Mouse (Mus musculus) heart, embryonic 12.5 days (tissue): Measurements from ENCODE around the gene Gatc. TPM values are rescaled to one million over a fixed set of nuclear protein-coding genes. Genes with fewer than 3 reads are reported as not detected.
"Not testable (repeated sequence)": the region's sequence is repeated elsewhere in the genome, so short reads cannot be mapped to it uniquely, and the experiment has no call there.

Experiments used
- ATAC-seq: fragments of 200-750 bp; cut with Nextera tagmentation; 2 replicates; pipeline ENCODE4 v1.8.0; 2017; ENCODE audit warnings: moderate TSS enrichment, moderate library complexity; ENCODE audit not compliant: insufficient number of reproducible peaks, low FRiP score
- H3K27ac ChIP-seq: fragments of 300-500 bp; sonication (generic); 2 replicates; pipeline ENCODE4 v1.5.1; 2016; ENCODE audit warnings: mild to moderate bottlenecking, moderate library complexity; ENCODE audit not compliant: poor library complexity, severe bottlenecking
- H3K27me3 ChIP-seq: fragments of 300-500 bp; sonication (generic); replicated peaks from 2 replicates; pipeline ENCODE4 v1.6.1; 2016; ENCODE audit warnings: mild to moderate bottlenecking, moderate library complexity
- H3K36me3 ChIP-seq: fragments of 300-500 bp; sonication (generic); 2 replicates; pipeline ENCODE4 v1.6.1; 2016; ENCODE audit warnings: mild to moderate bottlenecking, moderate library complexity
- H3K4me1 ChIP-seq: fragments of 300-500 bp; sonication (generic); replicated peaks from 2 replicates; pipeline ENCODE4 v1.6.1; 2016; ENCODE audit warnings: mild to moderate bottlenecking
- H3K4me2 ChIP-seq: fragments of 300-500 bp; sonication (generic); 2 replicates; pipeline ENCODE4 v1.6.1; 2016; ENCODE audit warnings: mild to moderate bottlenecking, moderate library complexity
- H3K4me3 ChIP-seq: fragments of 300-500 bp; sonication (generic); 2 replicates; pipeline ENCODE4 v1.5.1; 2016; ENCODE audit warnings: mild to moderate bottlenecking
- H3K9ac ChIP-seq: fragments of 300-500 bp; sonication (generic); 2 replicates; pipeline ENCODE4 v1.6.1; 2016; ENCODE audit warnings: mild to moderate bottlenecking, moderate library complexity
- H3K9me3 ChIP-seq: fragments of 300-500 bp; sonication (generic); replicated peaks from 2 replicates; pipeline ENCODE4 v1.6.1; 2016; ENCODE audit warnings: mild to moderate bottlenecking, moderate library complexity
- WGBS: fragments of 180-500 bp; shearing (Covaris S2); methylation state at CpG from one replicate; pipeline ENCODE4 v1.1.7; 2016; 5-methylcytosine and 5-hydroxymethylcytosine counted together
- polyA plus RNA-seq: library from polyadenylated mRNA; unstranded; fragments of >200 nt; fragmentation: Nextera tagmentation; extraction: Ambion mirVana; gene quantifications from 2 replicates; pipeline ENCODE4 v1.2.1, GENCODE M21; 2016

Gatc gene
- 24.2 and 26.1 TPM in 2 replicates for polyA plus RNA-seq

GRCm38 (mm10) chr5:115340577-115341313 is at the start of gene Gatc, which contains the start of gene Triap1:
Gene Gatc (minus strand): TSS chr5:115341178.
Gene Triap1 (plus strand): TSS chr5:115341225.
- Histone ChIP-seq H3K4me2 (peak within 1 kb of the TSS; percentile 85), H3K4me3 (peak within 1 kb of the TSS; percentile 65), H3K36me3 (peaks cover 54% of the 10 kb centered on the region), H3K9me3 (no peaks in the 10 kb centered on the region), H3K27ac (peak within 1 kb of the TSS; percentile 49), H3K4me1 (peaks cover 15% of the 10 kb centered on the region), H3K9ac (peak within 1 kb of the TSS; percentile 79), H3K27me3 (no peaks in the 10 kb centered on the region)
- under 1% methylated on average over 62 of the region's 62 CpGs for WGBS
- ATAC-seq: peak; percentile 93

DNA sequence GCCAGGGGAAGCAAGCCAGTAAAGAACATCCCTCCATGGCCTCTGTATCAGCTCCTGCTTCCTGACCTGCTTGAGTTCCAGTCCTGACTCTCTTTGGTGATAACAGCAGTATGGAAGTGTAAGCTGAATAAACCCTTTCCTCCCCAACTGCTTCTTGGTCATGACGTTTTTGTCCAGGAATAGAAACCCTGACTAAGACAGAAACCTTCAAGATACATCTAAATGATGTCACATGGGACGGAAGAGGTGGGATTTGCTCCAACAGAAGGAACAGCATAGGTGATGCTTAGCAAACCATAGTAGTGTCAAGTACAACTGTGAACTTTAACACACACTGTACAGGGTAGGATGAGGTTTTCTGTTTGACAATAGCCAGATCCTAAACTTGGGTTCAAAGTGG is 37.9 kb upstream of the Gatc start:
- not testable (repeated sequence) for H3K9ac ChIP-seq, H3K36me3 ChIP-seq, H3K4me2 ChIP-seq, H3K9me3 ChIP-seq, H3K27me3 ChIP-seq, H3K4me3 ChIP-seq, ATAC-seq, H3K27ac ChIP-seq, H3K4me1 ChIP-seq
- WGBS: 51% methylated on average over 2 of the region's 2 CpGs

- ATAC-seq: no peak
- no peak overlapping the region for H3K27ac ChIP-seq
- H3K4me2 ChIP-seq: no peak overlapping the region
- peaks cover 13% of the 10 kb centered on the region for H3K27me3 ChIP-seq
- no peaks in the 10 kb centered on the region for H3K36me3 ChIP-seq
- no peaks in the 10 kb centered on the region for H3K9me3 ChIP-seq
- peaks cover 4% of the 10 kb centered on the region; the same call in 1 of the 2 replicates for H3K4me1 ChIP-seq
- H3K4me3 ChIP-seq: no peak overlapping the region
- 62% methylated on average over 2 of the region's 2 CpGs for WGBS
- no peak overlapping the region for H3K9ac ChIP-seq
Measured at GRCm38 (mm10) chr5:115375436-115375835, 34.5 kb upstream of the Gatc start.

- Histone ChIP-seq H3K36me3 (no peaks in the 10 kb centered on the region), H3K4me3 (peak overlapping the region; percentile 46), H3K9me3 (no peaks in the 10 kb centered on the region), H3K9ac (peak overlapping the region; percentile 75), H3K27ac (no peak overlapping the region), H3K27me3 (peaks cover 13% of the 10 kb centered on the region), H3K4me1 (peaks cover 4% of the 10 kb centered on the region; the same call in 1 of the 2 replicates), H3K4me2 (peak overlapping the region; percentile 82)
- no peak for ATAC-seq
- 27% methylated on average over 11 of the region's 11 CpGs for WGBS
Measured at GRCm38 (mm10) chr5:115374204-115374820, 33.3 kb upstream of the Gatc start.

DNA sequence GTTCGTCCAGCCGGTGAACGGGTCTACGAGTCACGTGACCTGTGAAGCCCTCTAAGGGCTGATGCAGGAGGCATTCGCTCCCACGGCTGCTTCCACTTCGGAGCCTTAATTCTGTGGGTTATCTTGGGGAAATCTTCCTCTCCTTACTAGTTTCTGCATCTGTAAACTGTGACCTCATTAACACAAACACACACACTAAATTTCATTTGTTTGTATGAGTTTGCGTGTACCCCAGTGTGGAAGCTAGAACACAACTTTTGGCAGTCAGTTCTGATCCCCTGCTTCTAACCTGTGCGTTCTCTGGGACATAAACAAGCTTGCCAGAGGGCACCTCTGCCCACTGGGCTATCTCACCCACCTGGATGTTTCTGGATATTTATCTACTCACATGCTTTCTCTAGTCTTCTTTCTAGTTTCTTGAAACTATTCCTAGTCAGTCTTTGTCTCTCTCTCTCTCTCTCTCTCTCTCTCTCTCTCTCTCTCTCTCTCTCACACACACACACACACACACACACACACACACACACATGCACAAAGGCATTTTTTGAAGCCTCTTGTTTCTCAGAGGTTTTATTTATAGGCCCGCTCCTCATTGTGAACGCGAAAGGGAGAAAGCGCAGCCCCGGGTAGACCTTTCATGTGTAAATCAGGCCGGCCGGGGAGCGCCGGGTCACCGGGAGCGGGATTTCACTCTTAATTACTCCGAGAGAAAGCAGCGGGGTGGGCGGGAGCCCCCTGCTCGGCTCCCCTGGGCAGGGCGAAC is 32.6 kb upstream of the Gatc start:
- no peak for ATAC-seq
- Histone ChIP-seq H3K4me1 (peaks cover 4% of the 10 kb centered on the region; the same call in 1 of the 2 replicates), H3K36me3 (no peaks in the 10 kb centered on the region), H3K27ac (no peak overlapping the region), H3K4me3 (peak overlapping the region; percentile 46), H3K4me2 (peak overlapping the region; percentile 82), H3K9ac (peak overlapping the region; percentile 75), H3K9me3 (no peaks in the 10 kb centered on the region), H3K27me3 (peaks cover 13% of the 10 kb centered on the region)
- 20% methylated on average over 26 of the region's 26 CpGs for WGBS

DNA sequence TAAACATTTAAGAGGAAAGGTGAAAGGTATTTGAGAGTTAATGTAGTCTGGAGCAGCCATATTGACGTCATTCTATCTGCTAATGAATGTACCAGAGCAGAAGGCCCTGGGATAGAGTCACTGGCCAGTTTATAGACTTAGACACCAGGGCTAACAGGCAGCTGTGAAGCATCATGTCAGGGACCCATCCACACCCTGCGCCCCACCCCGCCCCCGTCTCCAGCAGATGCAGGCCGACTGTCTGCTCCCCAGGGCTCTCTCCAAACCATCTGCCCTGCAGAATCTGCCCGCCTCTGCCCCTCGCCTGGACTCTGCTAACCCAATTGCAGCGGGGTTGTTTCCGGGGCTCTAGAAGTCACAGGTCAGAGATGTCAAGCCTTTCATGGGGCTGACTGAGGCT is 30.8 kb upstream of the Gatc start:
- H3K9me3 ChIP-seq: no peaks in the 10 kb centered on the region
- H3K27ac ChIP-seq: no peak overlapping the region
- WGBS: 37% methylated on average over 9 of the region's 9 CpGs
- ATAC-seq: no peak
- H3K9ac ChIP-seq: no peak overlapping the region
- H3K27me3 ChIP-seq: peaks cover 13% of the 10 kb centered on the region
- no peak overlapping the region for H3K4me2 ChIP-seq
- H3K36me3 ChIP-seq: no peaks in the 10 kb centered on the region
- H3K4me3 ChIP-seq: no peak overlapping the region
- peaks cover 4% of the 10 kb centered on the region; the same call in 1 of the 2 replicates for H3K4me1 ChIP-seq

- Histone ChIP-seq H3K4me3 (no peak overlapping the region), H3K36me3 (no peaks in the 10 kb centered on the region), H3K27ac (no peak overlapping the region), H3K9ac (no peak overlapping the region), H3K4me2 (no peak overlapping the region), H3K4me1 (no peaks in the 10 kb centered on the region), H3K9me3 (no peaks in the 10 kb centered on the region), H3K27me3 (peaks cover 14% of the 10 kb centered on the region)
- ATAC-seq: no peak
- WGBS: 77% methylated on average over 4 of the region's 4 CpGs
Measured at GRCm38 (mm10) chr5:115364782-115365181, 23.8 kb upstream of the Gatc start.

DNA sequence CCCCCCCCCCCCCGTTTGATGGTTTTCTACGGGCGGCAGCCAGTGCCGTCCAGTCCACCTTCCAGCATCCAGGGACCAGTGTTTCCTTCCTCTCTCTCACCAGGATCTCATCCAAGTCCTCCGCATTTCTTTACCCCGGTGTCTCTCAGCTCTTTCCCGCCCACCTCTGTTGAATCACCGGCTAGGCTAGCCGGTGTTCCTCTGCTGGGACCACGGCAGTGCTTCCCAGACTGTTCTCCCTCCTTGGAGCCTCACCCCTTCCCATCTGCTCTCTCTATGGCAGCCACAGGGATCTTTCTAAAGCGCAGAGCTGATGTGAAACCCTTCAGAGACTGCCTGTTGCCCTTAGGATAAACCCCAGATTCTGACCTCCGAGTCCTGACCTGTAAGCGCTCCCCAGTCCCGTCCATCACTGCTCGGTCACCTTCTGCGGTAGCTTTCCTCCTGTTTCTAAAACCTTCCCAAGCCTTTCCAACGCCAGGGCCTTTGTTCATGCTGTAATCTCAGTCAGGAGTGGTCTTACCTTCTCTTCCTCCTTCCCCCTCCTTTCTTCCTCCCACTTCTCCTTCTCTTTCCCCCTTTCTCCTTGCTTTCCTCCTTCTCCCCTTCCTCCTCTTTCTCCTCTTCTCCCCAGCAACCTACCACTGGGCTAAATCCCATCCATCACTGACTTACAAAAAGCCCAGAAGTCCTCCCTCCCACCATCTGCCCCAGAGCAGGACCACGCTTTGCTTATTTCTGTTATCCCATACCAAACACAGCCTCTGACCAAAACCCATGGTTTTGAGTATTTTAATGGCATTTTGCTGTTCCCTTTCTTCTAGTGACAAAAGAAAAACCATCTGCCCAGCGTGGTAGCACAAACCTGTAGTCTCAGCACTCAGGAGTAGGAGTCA is 22.1 kb upstream of the Gatc start:
- no peaks in the 10 kb centered on the region for H3K9me3 ChIP-seq
- no peaks in the 10 kb centered on the region for H3K36me3 ChIP-seq
- no peak overlapping the region for H3K9ac ChIP-seq
- H3K4me3 ChIP-seq: no peak overlapping the region
- peaks cover 14% of the 10 kb centered on the region for H3K27me3 ChIP-seq
- no peak for ATAC-seq
- no peaks in the 10 kb centered on the region for H3K4me1 ChIP-seq
- no peak overlapping the region for H3K27ac ChIP-seq
- H3K4me2 ChIP-seq: no peak overlapping the region
- 18% methylated on average over 19 of the region's 19 CpGs for WGBS

GRCm38 (mm10) chr5:115362216-115362615 is 21.2 kb upstream of the Gatc start:
- no peak overlapping the region for H3K4me2 ChIP-seq
- ATAC-seq: no peak
- H3K27ac ChIP-seq: no peak overlapping the region
- H3K4me3 ChIP-seq: no peak overlapping the region
- no peaks in the 10 kb centered on the region for H3K36me3 ChIP-seq
- no peaks in the 10 kb centered on the region for H3K9me3 ChIP-seq
- H3K27me3 ChIP-seq: peaks cover 14% of the 10 kb centered on the region
- WGBS: 31% methylated on average over 7 of the region's 7 CpGs
- no peak overlapping the region for H3K9ac ChIP-seq
- no peaks in the 10 kb centered on the region for H3K4me1 ChIP-seq

- Histone ChIP-seq H3K4me2 (no peak overlapping the region), H3K36me3 (no peaks in the 10 kb centered on the region), H3K27me3 (peaks cover 14% of the 10 kb centered on the region), H3K4me3 (no peak overlapping the region), H3K9ac (no peak overlapping the region), H3K4me1 (no peaks in the 10 kb centered on the region), H3K9me3 (no peaks in the 10 kb centered on the region), H3K27ac (no peak overlapping the region)
- no peak for ATAC-seq
- WGBS: 52% methylated on average over 5 of the region's 5 CpGs
Measured at GRCm38 (mm10) chr5:115359851-115360372, 18.9 kb upstream of the Gatc start.
